Mouse (Mus musculus): ENCODE results near the gene Vgf. TPM values are rescaled to one million over a fixed set of nuclear protein-coding genes. Genes with fewer than 3 reads are reported as not detected.

The Vgf gene
- polyA plus RNA-seq, 1 experiment = 0.04 TPM

- no peak overlapping the region for H3K4me2 ChIP-seq (ENCODE audit: low read depth)
- TF ChIP-seq POLR2A (IDR thresholded peaks at IDR 0.05; ENCODE audit: insufficient read length, low read depth) (no peak), E2F4 (IDR thresholded peaks at IDR 0.05; ENCODE audit: insufficient read depth) (no peak), USF1 (IDR thresholded peaks at IDR 0.05; ENCODE audit: low read depth) (no peak), MAX (IDR thresholded peaks at IDR 0.05; ENCODE audit: low read depth) (no peak), POLR2AphosphoS2 (IDR thresholded peaks at IDR 0.05; ENCODE audit: insufficient read length, low read depth) (no peak), CEBPB (IDR thresholded peaks at IDR 0.05; ENCODE audit: insufficient read depth, poor library complexity, severe bottlenecking) (no peak), REST (IDR thresholded peaks at IDR 0.05; ENCODE audit: insufficient read depth, insufficient read length) (no peak)
Measured at GRCm38 (mm10) chr5:137009988-137010387, 16.2 kb upstream of the Vgf start.

GRCm38 (mm10) chr5:137012401-137012950, 13.7 kb upstream of the Vgf start:
- H3K36me3 ChIP-seq (ENCODE audit: control insufficient read depth, insufficient read depth) = no peaks in the 10 kb centered on the region
- TF ChIP-seq MYOD1 (IDR thresholded peaks at IDR 0.05; ENCODE audit: control insufficient read depth in 1 of 3, insufficient read length in 2 of 3, low read depth in 2 of 3) (no peak), MAX (IDR thresholded peaks at IDR 0.05; ENCODE audit: low read depth) (no peak), POLR2A (IDR thresholded peaks at IDR 0.05; ENCODE audit: insufficient read length, low read depth) (no peak), REST (IDR thresholded peaks at IDR 0.05; ENCODE audit: insufficient read depth, insufficient read length) (no peak), TCF3 (IDR thresholded peaks at IDR 0.05; ENCODE audit: insufficient read length, low read depth) (no peak), TCF12 (IDR thresholded peaks at IDR 0.05; ENCODE audit: insufficient read depth, poor library complexity, severe bottlenecking) (no peak), E2F4 (IDR thresholded peaks at IDR 0.05; ENCODE audit: insufficient read depth) (no peak), SRF (IDR thresholded peaks at IDR 0.05; ENCODE audit: control insufficient read depth, insufficient read length, low read depth) (no peak), USF1 (IDR thresholded peaks at IDR 0.05; ENCODE audit: low read depth) (no peak), MYOG (IDR thresholded peaks at IDR 0.05; ENCODE audit: control insufficient read depth in 1 of 3, insufficient read depth in 1 of 3, insufficient read length in 2 of 3, low read depth in 2 of 3) (no peak), CEBPB (IDR thresholded peaks at IDR 0.05; ENCODE audit: insufficient read depth, poor library complexity, severe bottlenecking) (no peak), POLR2AphosphoS2 (IDR thresholded peaks at IDR 0.05; ENCODE audit: insufficient read length, low read depth) (no peak)
- H3K4me2 ChIP-seq (ENCODE audit: low read depth) = no peak overlapping the region
- H3K4me3 ChIP-seq = no peak overlapping the region
- H3K79me2 ChIP-seq (ENCODE audit: control insufficient read depth, insufficient read depth) = no peaks in the 10 kb centered on the region
- no peaks in the 10 kb centered on the region for H3K27me3 ChIP-seq (ENCODE audit: control insufficient read depth, insufficient read depth, insufficient read length)
- H3ac ChIP-seq (ENCODE audit: control insufficient read depth, insufficient read length) = no peak overlapping the region

More at GRCm38 (mm10) chr5:137009988-137010387, 16.2 kb upstream of the Vgf start:
- Histone ChIP-seq H3K27me3 (ENCODE audit: control insufficient read depth, insufficient read depth, insufficient read length) (peaks cover 7% of the 10 kb centered on the region), H3ac (ENCODE audit: control insufficient read depth, insufficient read length) (no peak overlapping the region), H3K4me3 (no peak overlapping the region), H3K79me2 (ENCODE audit: control insufficient read depth, insufficient read depth) (no peaks in the 10 kb centered on the region), H3K36me3 (ENCODE audit: control insufficient read depth, insufficient read depth) (no peaks in the 10 kb centered on the region)

GRCm38 (mm10) chr5:137015913-137016312, 10.3 kb upstream of the Vgf start:
- H3K27me3 ChIP-seq (ENCODE audit: control insufficient read depth, insufficient read depth, insufficient read length) = no peaks in the 10 kb centered on the region
- H3K4me2 ChIP-seq (ENCODE audit: low read depth) = no peak overlapping the region
- H3K36me3 ChIP-seq (ENCODE audit: control insufficient read depth, insufficient read depth) = no peaks in the 10 kb centered on the region
- no peak overlapping the region for H3K4me3 ChIP-seq
- no peaks in the 10 kb centered on the region for H3K79me2 ChIP-seq (ENCODE audit: control insufficient read depth, insufficient read depth)
- peak in 1 of 3 experiments; percentile 60 for TF ChIP-seq MYOD1 (IDR thresholded peaks at IDR 0.05; ENCODE audit: control insufficient read depth in 1 of 3, insufficient read length in 2 of 3, low read depth in 2 of 3)
- TF ChIP-seq E2F4 (IDR thresholded peaks at IDR 0.05; ENCODE audit: insufficient read depth) = no peak
- no peak overlapping the region for H3ac ChIP-seq (ENCODE audit: control insufficient read depth, insufficient read length)

- peaks cover 18% of the 10 kb centered on the region for H3K27me3 ChIP-seq (ENCODE audit: control insufficient read depth, insufficient read depth, insufficient read length)
- H3K4me3 ChIP-seq = no peak overlapping the region
- no peak overlapping the region for H3ac ChIP-seq (ENCODE audit: control insufficient read depth, insufficient read length)
- no peak overlapping the region for H3K4me2 ChIP-seq (ENCODE audit: low read depth)
- TF ChIP-seq POLR2A (IDR thresholded peaks at IDR 0.05; ENCODE audit: insufficient read length, low read depth) = no peak
- TF ChIP-seq TCF3 (IDR thresholded peaks at IDR 0.05; ENCODE audit: insufficient read length, low read depth) = no peak
- TF ChIP-seq TCF12 (IDR thresholded peaks at IDR 0.05; ENCODE audit: insufficient read depth, poor library complexity, severe bottlenecking) = no peak
- TF ChIP-seq CEBPB (IDR thresholded peaks at IDR 0.05; ENCODE audit: insufficient read depth, poor library complexity, severe bottlenecking) = no peak
- no peak for TF ChIP-seq MYOG (IDR thresholded peaks at IDR 0.05; ENCODE audit: control insufficient read depth in 1 of 3, insufficient read depth in 1 of 3, insufficient read length in 2 of 3, low read depth in 2 of 3)
- no peak for TF ChIP-seq REST (IDR thresholded peaks at IDR 0.05; ENCODE audit: insufficient read depth, insufficient read length)
- no peak for TF ChIP-seq SRF (IDR thresholded peaks at IDR 0.05; ENCODE audit: control insufficient read depth, insufficient read length, low read depth)
- no peak for TF ChIP-seq POLR2AphosphoS2 (IDR thresholded peaks at IDR 0.05; ENCODE audit: insufficient read length, low read depth)
- TF ChIP-seq MYOD1 (IDR thresholded peaks at IDR 0.05; ENCODE audit: control insufficient read depth in 1 of 3, insufficient read length in 2 of 3, low read depth in 2 of 3) = no peak
- no peak for TF ChIP-seq MAX (IDR thresholded peaks at IDR 0.05; ENCODE audit: low read depth)
- TF ChIP-seq USF1 (IDR thresholded peaks at IDR 0.05; ENCODE audit: low read depth) = no peak
- TF ChIP-seq E2F4 (IDR thresholded peaks at IDR 0.05; ENCODE audit: insufficient read depth) = no peak
- no peaks in the 10 kb centered on the region for H3K36me3 ChIP-seq (ENCODE audit: control insufficient read depth, insufficient read depth)
- no peaks in the 10 kb centered on the region for H3K79me2 ChIP-seq (ENCODE audit: control insufficient read depth, insufficient read depth)
Measured at GRCm38 (mm10) chr5:137024318-137024717, 1.9 kb upstream of the Vgf start.

GRCm38 (mm10) chr5:137025132-137025531, 1.1 kb upstream of the Vgf start:
- Histone ChIP-seq H3ac (ENCODE audit: control insufficient read depth, insufficient read length) (no peak overlapping the region), H3K36me3 (ENCODE audit: control insufficient read depth, insufficient read depth) (no peaks in the 10 kb centered on the region), H3K4me2 (ENCODE audit: low read depth) (peak overlapping the region; percentile 59), H3K4me3 (no peak overlapping the region), H3K79me2 (ENCODE audit: control insufficient read depth, insufficient read depth) (no peaks in the 10 kb centered on the region), H3K27me3 (ENCODE audit: control insufficient read depth, insufficient read depth, insufficient read length) (peaks cover 18% of the 10 kb centered on the region)
- TF ChIP-seq MYOG (IDR thresholded peaks at IDR 0.05; ENCODE audit: control insufficient read depth in 1 of 3, insufficient read depth in 1 of 3, insufficient read length in 2 of 3, low read depth in 2 of 3) (no peak), REST (IDR thresholded peaks at IDR 0.05; ENCODE audit: insufficient read depth, insufficient read length) (peak; percentile 7), MYOD1 (IDR thresholded peaks at IDR 0.05; ENCODE audit: control insufficient read depth in 1 of 3, insufficient read length in 2 of 3, low read depth in 2 of 3) (peak in 1 of 3 experiments; percentile 17), TCF12 (IDR thresholded peaks at IDR 0.05; ENCODE audit: insufficient read depth, poor library complexity, severe bottlenecking) (no peak)

Data from myocyte (in vitro differentiated cells).